Mouse (Mus musculus): Measurements from ENCODE around the gene Spata20. TPM values are rescaled to one million over a fixed set of nuclear protein-coding genes. Genes with fewer than 3 reads are reported as not detected.

Spata20 gene
- polyA plus RNA-seq, 1 experiment from 2014 or later, result 0.54 TPM

DNA sequence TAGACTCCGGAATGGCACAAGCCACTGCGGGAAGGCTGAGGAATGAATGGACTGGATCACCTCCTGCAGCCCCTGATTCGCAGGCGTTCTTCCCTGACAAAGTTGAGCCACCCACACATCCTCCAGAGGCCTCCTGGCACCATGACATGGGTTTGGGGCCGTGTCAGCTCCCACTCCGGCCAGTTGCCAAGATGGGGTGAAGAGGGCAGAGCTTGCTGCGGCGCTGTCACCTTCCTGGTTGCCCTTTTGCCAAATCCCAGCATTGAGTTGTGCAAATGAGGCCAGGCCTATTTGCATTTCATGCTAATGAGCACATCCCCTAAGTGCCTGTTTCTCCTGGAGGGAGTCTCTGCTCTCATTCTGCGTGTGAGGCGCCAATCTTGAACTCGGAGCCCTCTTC, 10.3 kb downstream of the Spata20 start:
- 10% methylated on average over 11 of the region's 11 CpGs for WGBS
- DNase-seq (peak; percentile 37), ATAC-seq (ENCODE audit: low FRiP score, low TSS enrichment) (no peak)

DNA sequence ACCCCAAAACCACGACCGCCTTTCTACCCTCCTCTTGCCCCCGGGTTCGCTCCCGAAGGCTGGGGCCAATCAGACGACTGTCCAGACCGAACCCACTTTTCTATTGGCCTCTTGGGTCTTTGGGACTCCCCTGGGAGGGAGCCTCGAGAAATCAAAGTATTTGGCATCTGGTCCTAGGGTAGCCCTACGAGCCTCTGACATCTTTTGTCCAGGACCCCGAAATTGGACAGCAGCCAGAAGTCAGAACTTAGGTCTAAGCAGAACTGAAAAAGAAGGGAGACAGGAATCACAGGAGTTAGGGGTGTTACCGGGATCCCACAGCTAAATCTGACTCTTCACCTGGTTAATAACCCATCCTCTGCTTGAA, 11.5 kb downstream of the Spata20 start:
- peak overlapping the region; percentile 78; the same call in 1 of the 2 replicates for H3K27ac ChIP-seq (replicated peaks; ENCODE audit: low read depth, low read length)
- peaks cover 44% of the 10 kb centered on the region for H3K4me1 ChIP-seq (ENCODE audit: control insufficient read depth, insufficient read depth, low read length)
- ATAC-seq (ENCODE audit: low FRiP score, low TSS enrichment), result no peak

More for the DNA sequence above, 10.3 kb downstream of the Spata20 start:
- H3K9me3 ChIP-seq (ENCODE audit: control insufficient read depth, low read length), result no peaks in the 10 kb centered on the region
- H3K4me1 ChIP-seq (ENCODE audit: control insufficient read depth, insufficient read depth, low read length), result peaks cover 32% of the 10 kb centered on the region
- H3K36me3 ChIP-seq (ENCODE audit: control insufficient read depth, insufficient read depth, low read length), result no peaks in the 10 kb centered on the region
- peaks cover 21% of the 10 kb centered on the region; the same call in 1 of the 2 replicates for H3K27me3 ChIP-seq (ENCODE audit: control insufficient read depth, insufficient read depth, low read length)
- H3K9ac ChIP-seq (replicated peaks; ENCODE audit: low read length), result no peak overlapping the region
- 0 out of 2 replicates have a peak overlapping the region, but pooled peaks have one; percentile 23 for H3K4me2 ChIP-seq (ENCODE audit: low read length)
- no peak overlapping the region for H3K4me3 ChIP-seq (replicated peaks; ENCODE audit: low read depth, low read length)
- H3K27ac ChIP-seq (replicated peaks; ENCODE audit: low read depth, low read length), result no peak overlapping the region

DNA sequence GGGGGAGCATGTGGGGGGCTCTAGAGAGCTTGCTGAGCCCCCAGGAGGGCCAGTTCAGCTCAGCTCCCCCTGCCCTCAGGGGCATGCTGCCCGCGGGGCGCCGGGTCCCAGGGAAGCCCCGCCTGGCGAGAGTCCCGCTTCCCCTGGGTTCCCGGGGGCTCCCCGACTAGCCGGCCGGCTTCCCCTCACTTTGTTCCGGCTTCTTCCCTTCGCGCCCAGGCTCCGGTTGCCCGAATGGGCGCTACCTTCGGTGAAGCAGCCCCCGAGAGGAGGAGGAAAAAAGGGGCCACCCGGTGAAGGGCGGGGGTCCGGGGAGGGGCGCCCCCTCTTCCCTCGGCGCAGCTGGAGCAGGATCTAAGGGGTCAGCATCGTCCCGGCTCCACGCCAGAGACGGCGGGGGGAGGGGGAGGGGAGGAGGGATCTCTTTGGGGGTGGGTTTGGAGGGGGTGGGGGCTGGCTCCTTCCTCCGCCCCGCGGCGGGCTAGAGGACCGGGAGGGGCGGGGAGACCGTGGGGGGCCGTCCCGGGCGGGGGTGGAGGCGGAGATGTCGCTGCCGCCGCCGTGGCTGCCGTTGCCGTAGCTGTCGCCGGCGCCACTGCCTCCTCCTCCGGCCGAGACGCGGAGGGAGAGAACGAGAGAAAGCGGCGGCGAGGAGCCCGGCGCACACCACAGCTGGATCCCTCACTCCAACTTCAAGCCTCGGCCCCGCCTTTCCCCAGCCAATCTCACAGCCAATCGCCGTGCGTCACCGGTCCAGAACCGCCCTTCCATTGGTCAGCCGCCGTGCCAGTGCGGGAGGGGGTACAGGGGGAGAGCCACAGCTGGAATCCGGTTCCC, 12.1 kb downstream of the Spata20 start, which contains the start of gene Cacna1g:
TSS of gene Cacna1g (minus strand) at position 492 of the 837 bp plus-strand sequence.
- H3K36me3 ChIP-seq (ENCODE audit: control insufficient read depth, insufficient read depth, low read length), result no peaks in the 10 kb centered on the region
- peak within 1 kb of the TSS; percentile 96 for H3K9ac ChIP-seq (replicated peaks; ENCODE audit: low read length)
- H3K27ac ChIP-seq (replicated peaks; ENCODE audit: low read depth, low read length), result peak within 1 kb of the TSS; percentile 78
- H3K27me3 ChIP-seq (ENCODE audit: control insufficient read depth, insufficient read depth, low read length), result peaks cover 21% of the 10 kb centered on the region; the same call in 1 of the 2 replicates
- no peaks in the 10 kb centered on the region for H3K9me3 ChIP-seq (ENCODE audit: control insufficient read depth, low read length)
- DNase-seq, result peak; percentile 94
- H3K4me1 ChIP-seq (ENCODE audit: control insufficient read depth, insufficient read depth, low read length), result peaks cover 50% of the 10 kb centered on the region
- H3K4me2 ChIP-seq (ENCODE audit: low read length), result peak within 1 kb of the TSS; percentile 99
- under 1% methylated on average over 58 of the region's 71 CpGs for WGBS
- H3K4me3 ChIP-seq (replicated peaks; ENCODE audit: low read depth, low read length), result peak within 1 kb of the TSS; percentile 78
- ATAC-seq (ENCODE audit: low FRiP score, low TSS enrichment), result peak; percentile 83

More for the DNA sequence above, 11.5 kb downstream of the Spata20 start:
- Histone ChIP-seq H3K27me3 (ENCODE audit: control insufficient read depth, insufficient read depth, low read length) (peaks cover 21% of the 10 kb centered on the region; the same call in 1 of the 2 replicates), H3K4me3 (replicated peaks; ENCODE audit: low read depth, low read length) (peak overlapping the region; percentile 78), H3K9ac (replicated peaks; ENCODE audit: low read length) (no peak overlapping the region), H3K36me3 (ENCODE audit: control insufficient read depth, insufficient read depth, low read length) (no peaks in the 10 kb centered on the region), H3K4me2 (ENCODE audit: low read length) (peak overlapping the region; percentile 99), H3K9me3 (ENCODE audit: control insufficient read depth, low read length) (no peaks in the 10 kb centered on the region)
- no peak for DNase-seq
- WGBS, result 2% methylated on average over 11 of the region's 11 CpGs

DNA sequence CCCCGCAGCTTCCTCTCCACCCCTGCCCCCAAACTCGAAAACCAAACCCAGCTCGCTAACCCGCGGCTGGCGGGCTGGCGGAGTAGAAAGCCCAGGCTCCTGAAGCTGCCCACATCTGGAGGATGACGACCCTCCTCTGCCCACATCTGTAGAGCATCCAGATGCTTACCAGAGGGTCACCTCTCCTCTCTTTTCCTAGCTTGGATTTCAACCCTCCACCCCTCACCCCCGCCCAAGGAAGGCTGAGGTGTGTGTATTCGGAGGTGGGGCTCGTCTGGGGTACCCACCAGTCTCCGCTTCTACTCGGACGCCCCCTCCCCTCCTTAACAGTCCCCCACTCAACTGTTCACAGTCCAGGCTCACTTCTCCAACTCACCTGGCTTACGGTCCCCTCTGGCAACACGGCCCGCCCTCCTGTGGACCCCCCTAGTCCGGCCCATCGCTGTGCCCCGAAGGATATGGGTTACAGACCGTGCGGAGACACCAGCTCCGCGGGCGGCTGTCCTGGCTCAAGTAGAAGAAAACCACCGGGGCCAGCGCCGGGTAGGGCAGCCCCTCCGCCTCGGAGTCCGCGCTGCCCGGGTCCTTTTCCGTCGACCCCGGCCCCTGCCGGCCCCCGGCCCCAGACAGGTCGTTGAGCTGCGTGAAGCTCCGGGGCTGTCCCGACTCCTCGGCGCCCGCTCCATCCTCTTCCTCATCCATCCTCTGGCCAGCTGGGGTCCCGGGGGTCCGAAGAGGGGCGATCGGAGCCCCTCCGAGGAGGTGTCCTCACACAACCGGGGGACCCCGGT, 12.9 kb downstream of the Spata20 start:
- no peak for ATAC-seq (ENCODE audit: low FRiP score, low TSS enrichment)
- H3K4me3 ChIP-seq (replicated peaks; ENCODE audit: low read depth, low read length), result peak overlapping the region; percentile 78
- no peaks in the 10 kb centered on the region for H3K36me3 ChIP-seq (ENCODE audit: control insufficient read depth, insufficient read depth, low read length)
- peak; percentile 63 for DNase-seq
- H3K27me3 ChIP-seq (ENCODE audit: control insufficient read depth, insufficient read depth, low read length), result peaks cover 17% of the 10 kb centered on the region; the same call in 1 of the 2 replicates
- H3K4me1 ChIP-seq (ENCODE audit: control insufficient read depth, insufficient read depth, low read length), result peaks cover 55% of the 10 kb centered on the region
- no peaks in the 10 kb centered on the region for H3K9me3 ChIP-seq (ENCODE audit: control insufficient read depth, low read length)
- 1% methylated on average over 51 of the region's 52 CpGs for WGBS
- peak overlapping the region; percentile 99 for H3K4me2 ChIP-seq (ENCODE audit: low read length)
- peak overlapping the region; percentile 96 for H3K9ac ChIP-seq (replicated peaks; ENCODE audit: low read length)
- H3K27ac ChIP-seq (replicated peaks; ENCODE audit: low read depth, low read length), result peak overlapping the region; percentile 78

DNA sequence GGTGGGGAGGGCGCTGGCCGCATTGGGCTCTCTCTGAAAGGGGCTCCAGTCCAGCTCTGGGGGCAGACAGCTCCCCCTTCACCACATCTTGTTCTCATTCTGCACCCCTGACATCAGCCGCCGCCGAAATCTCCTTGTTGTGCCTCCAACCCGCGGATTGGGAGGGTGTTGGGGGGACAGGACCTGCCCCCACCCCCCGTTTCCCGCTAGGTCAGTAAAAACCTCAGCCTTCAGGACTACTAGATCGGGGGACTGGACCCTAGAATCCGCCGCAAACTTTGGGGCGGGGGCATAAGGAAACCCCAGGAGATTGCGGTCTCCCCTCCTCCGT, 13.4 kb downstream of the Spata20 start:
- Histone ChIP-seq H3K36me3 (ENCODE audit: control insufficient read depth, insufficient read depth, low read length) (no peaks in the 10 kb centered on the region), H3K4me1 (ENCODE audit: control insufficient read depth, insufficient read depth, low read length) (peaks cover 60% of the 10 kb centered on the region), H3K27me3 (ENCODE audit: control insufficient read depth, insufficient read depth, low read length) (peaks cover 17% of the 10 kb centered on the region; the same call in 1 of the 2 replicates), H3K9ac (replicated peaks; ENCODE audit: low read length) (peak overlapping the region; percentile 96), H3K27ac (replicated peaks; ENCODE audit: low read depth, low read length) (peak overlapping the region; percentile 78), H3K4me3 (replicated peaks; ENCODE audit: low read depth, low read length) (peak overlapping the region; percentile 78), H3K4me2 (ENCODE audit: low read length) (peak overlapping the region; percentile 99), H3K9me3 (ENCODE audit: control insufficient read depth, low read length) (no peaks in the 10 kb centered on the region)
- under 1% methylated on average over 15 of the region's 15 CpGs for WGBS
- DNase-seq, result peak; percentile 61
- ATAC-seq (ENCODE audit: low FRiP score, low TSS enrichment), result no peak

DNA sequence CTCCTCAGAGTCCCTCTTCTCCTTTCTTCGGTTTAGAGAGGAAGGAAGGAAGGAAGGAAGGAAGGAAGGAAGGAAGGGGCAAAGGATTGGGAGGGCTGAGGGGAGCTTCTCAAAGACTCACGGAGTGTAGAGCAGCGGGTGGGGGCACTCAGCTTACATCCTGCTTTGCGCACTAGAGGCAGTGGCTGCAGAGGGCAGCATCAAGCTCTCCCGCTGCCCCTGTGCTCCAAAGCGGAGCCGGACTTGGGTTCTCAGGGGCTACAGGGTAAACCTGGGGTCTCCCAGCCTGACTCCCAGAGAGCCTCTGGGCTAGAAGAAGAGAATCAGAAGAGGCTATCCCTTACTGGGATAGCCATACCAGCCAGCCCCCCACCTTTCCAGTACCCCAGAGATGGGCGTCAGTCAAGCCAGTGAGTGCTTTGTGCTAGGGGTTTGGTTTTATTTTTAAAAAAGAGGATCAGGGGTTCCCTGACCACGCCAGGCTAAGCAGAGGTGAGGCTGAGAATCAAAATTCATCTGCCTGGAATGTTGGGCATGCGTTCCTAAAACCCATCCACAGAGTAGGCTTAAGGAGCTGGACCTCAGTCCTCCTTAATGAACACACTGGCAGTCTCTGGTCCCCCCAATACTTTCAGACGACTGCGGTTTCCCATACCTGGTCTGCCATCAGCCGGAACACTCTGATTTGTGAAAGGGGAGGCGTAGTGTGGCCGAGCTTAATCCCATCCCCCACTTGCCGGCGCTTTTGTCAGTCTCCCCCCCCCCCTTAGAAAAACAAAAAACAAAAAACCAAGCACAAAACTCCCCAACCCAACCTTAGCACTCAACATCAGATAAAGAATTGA, 14.0 kb downstream of the Spata20 start:
- ATAC-seq (ENCODE audit: low FRiP score, low TSS enrichment), result no peak
- Histone ChIP-seq H3K4me3 (replicated peaks; ENCODE audit: low read depth, low read length) (peak overlapping the region; percentile 78), H3K4me1 (ENCODE audit: control insufficient read depth, insufficient read depth, low read length) (peaks cover 61% of the 10 kb centered on the region), H3K9ac (replicated peaks; ENCODE audit: low read length) (peak overlapping the region; percentile 96), H3K36me3 (ENCODE audit: control insufficient read depth, insufficient read depth, low read length) (no peaks in the 10 kb centered on the region), H3K27me3 (ENCODE audit: control insufficient read depth, insufficient read depth, low read length) (peaks cover 16% of the 10 kb centered on the region; the same call in 1 of the 2 replicates), H3K9me3 (ENCODE audit: control insufficient read depth, low read length) (no peaks in the 10 kb centered on the region), H3K27ac (replicated peaks; ENCODE audit: low read depth, low read length) (peak overlapping the region; percentile 78), H3K4me2 (ENCODE audit: low read length) (peak overlapping the region; percentile 99)
- WGBS, result 5% methylated on average over 17 of the region's 17 CpGs
- peak; percentile 68 for DNase-seq

DNA sequence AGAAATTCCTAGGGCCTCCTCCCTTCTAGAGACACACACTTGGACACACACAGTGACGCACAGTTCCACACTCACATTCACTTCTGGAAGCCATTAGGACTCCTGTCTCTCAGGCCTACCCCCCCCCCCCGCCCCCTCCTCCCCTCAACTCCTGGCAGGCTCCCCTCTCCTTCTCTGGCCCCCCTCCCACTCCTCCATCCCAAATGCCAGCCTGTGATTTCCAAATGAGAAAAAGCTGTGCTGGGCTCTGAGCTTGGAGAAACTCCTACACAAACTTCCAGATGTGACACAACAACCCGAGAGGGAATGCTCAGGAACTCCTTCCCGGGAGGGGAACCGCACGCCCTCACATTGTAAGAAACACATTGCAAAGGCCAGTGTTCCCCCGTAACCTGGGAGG, 15.6 kb downstream of the Spata20 start:
- Histone ChIP-seq H3K9me3 (ENCODE audit: control insufficient read depth, low read length) (no peaks in the 10 kb centered on the region), H3K36me3 (ENCODE audit: control insufficient read depth, insufficient read depth, low read length) (no peaks in the 10 kb centered on the region), H3K27me3 (ENCODE audit: control insufficient read depth, insufficient read depth, low read length) (peaks cover 9% of the 10 kb centered on the region; the same call in 1 of the 2 replicates), H3K4me3 (replicated peaks; ENCODE audit: low read depth, low read length) (peak overlapping the region; percentile 78; the same call in 1 of the 2 replicates), H3K9ac (replicated peaks; ENCODE audit: low read length) (no peak overlapping the region), H3K4me1 (ENCODE audit: control insufficient read depth, insufficient read depth, low read length) (peaks cover 59% of the 10 kb centered on the region), H3K27ac (replicated peaks; ENCODE audit: low read depth, low read length) (0 out of 2 replicates have a peak overlapping the region, but pooled peaks have one; percentile 37), H3K4me2 (ENCODE audit: low read length) (peak overlapping the region; percentile 99)
- ATAC-seq (ENCODE audit: low FRiP score, low TSS enrichment) (no peak), DNase-seq (no peak)
- 21% methylated on average over 6 of the region's 7 CpGs for WGBS
